Mouse (Mus musculus) olfactory bulb, adult 2 months (tissue): Measurements from ENCODE around the gene Sez6.

Experiments used
- CTCF ChIP-seq: fragments of 200-500 bp; IDR thresholded peaks from 2 replicates; pipeline ENCODE4 v1.5.1; 2012; ENCODE audit warnings: low read depth, mild to moderate bottlenecking, low read length, moderate library complexity; ENCODE audit not compliant: insufficient read depth
- POLR2A ChIP-seq: fragments of 200-500 bp; IDR thresholded peaks from 2 replicates; pipeline ENCODE4 v1.6.1; 2012; ENCODE audit warnings: mild to moderate bottlenecking, low read depth, low read length, moderate library complexity; ENCODE audit not compliant: insufficient read depth

- TF ChIP-seq POLR2A (no peak), CTCF (no peak)
Observed at GRCm38 (mm10) chr11:77923285-77923684, 7.3 kb upstream of the Sez6 start.
